Mouse (Mus musculus) testis, adult 2 months (tissue): ENCODE results near the gene Gga3.

ENCODE experiments used
- CTCF ChIP-seq: fragments of 200-500 bp; IDR thresholded peaks from 2 replicates; pipeline ENCODE4 v1.5.1; 2012; ENCODE audit warnings: low read depth, mild to moderate bottlenecking, inconsistent platforms, low read length, moderate library complexity; ENCODE audit not compliant: control insufficient read depth, insufficient read depth, insufficient replicate concordance
- POLR2A ChIP-seq: fragments of 200-500 bp; IDR thresholded peaks from 2 replicates; pipeline ENCODE4 v1.6.1; 2012; ENCODE audit warnings: low read depth, mild to moderate bottlenecking, inconsistent platforms, low read length, moderate library complexity; ENCODE audit not compliant: control insufficient read depth

DNA sequence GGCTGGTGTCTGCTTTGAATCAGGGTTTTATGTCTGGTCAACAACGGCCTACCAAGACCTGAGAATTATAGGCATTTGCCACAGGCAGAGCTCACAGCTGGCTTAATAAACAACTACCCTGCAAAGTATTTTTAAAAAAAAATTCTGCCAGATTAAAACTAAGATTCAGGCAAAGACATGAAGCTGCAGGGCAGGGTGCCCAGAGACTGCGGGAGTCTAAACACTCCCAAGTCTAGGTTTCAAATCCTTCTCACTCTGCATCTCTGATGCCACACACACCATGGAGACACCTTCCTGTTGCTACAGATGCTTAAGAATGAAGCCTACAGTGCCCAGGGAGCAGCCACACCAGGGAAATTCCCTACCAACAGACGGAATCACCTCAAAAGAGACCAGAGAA, 47.8 kb upstream of the Gga3 start:
- TF ChIP-seq POLR2A (no peak), CTCF (no peak)
